Mouse (Mus musculus): ENCODE data around the gene Dtymk.

DNA sequence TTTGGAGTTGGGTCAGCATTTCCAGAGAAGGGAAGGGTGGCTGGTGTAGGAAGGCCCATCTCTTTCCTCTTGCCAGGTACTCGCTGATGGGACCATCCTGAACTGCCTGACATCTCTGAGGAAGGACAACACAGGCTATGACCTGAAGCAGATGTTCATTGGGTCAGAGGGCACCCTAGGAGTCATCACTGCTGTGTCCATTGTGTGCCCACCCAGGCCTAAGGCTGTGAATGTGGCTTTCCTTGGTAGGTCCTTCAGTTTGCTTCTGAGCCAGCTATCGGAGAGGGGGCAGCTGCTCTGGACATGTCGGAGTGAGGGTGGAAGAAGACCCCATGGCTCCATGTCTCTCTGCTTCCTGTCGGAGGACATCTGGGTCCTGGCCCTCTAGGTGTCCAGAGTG is 33.5 kb upstream of the Dtymk start:
- TF ChIP-seq GATA1 (IDR thresholded peaks at IDR 0.05; ENCODE audit: borderline replicate concordance, low read length) (no peak), FLI1 (IDR thresholded peaks at IDR 0.05; ENCODE audit: low read length) (no peak)
